Mouse (Mus musculus) bone marrow, adult 2 months (tissue): ENCODE measurements around the gene Cad.

Experiments
- CTCF ChIP-seq: fragments of 200-500 bp; IDR thresholded peaks from 2 replicates; pipeline ENCODE4 v1.5.1; 2011; ENCODE audit warnings: low read length, control low read depth; ENCODE audit not compliant: control insufficient read depth, insufficient read depth
- POLR2A ChIP-seq: fragments of 200-500 bp; IDR thresholded peaks from 2 replicates; pipeline ENCODE4 v1.6.1; 2011; ENCODE audit warnings: low read depth, mild to moderate bottlenecking, control low read depth, low read length, borderline replicate concordance; ENCODE audit not compliant: control insufficient read depth

GRCm38 (mm10) chr5:31050427-31050826, 4.2 kb upstream of the Cad start:
- TF ChIP-seq CTCF (no peak), POLR2A (no peak)
